Mouse (Mus musculus): Measurements from ENCODE around the gene Gramd2. TPM values are rescaled to one million over a fixed set of nuclear protein-coding genes. Genes with fewer than 3 reads are reported as not detected.
"Not testable (repeated sequence)": the region's sequence is repeated elsewhere in the genome, so short reads cannot be mapped to it uniquely, and the experiment has no call there.

Gene Gramd2
- polyA plus RNA-seq, 1 experiment from 2014 or later: 0.40 TPM

DNA sequence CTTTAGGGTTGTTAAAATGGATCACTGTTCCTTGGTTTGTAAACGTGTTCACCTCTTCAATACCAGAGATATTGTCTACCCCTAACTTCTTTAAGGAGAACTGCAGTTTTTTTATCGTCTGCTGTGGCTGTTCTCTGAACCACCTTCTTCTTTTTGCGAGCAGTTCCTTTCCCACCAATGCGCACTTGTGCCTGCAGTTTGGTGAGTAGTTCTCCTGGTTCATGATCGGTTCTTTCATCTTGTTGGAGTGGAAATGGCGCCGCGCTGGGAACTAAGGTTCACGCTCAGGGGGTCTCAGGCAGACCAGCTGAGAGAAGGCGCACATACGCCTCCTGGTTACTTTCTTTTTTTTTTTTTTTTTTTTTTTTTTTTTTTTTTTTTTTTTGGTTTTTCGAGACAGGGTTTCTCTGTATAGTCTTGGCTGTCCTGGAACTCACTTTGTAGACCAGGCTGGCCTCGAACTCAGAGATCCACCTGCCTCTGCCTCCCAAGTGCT is 87.1 kb downstream of the Gramd2 start:
- H3K36me3 ChIP-seq (replicated peaks); H3K4me2 ChIP-seq; H3K9ac ChIP-seq; H3K27me3 ChIP-seq; H3K4me3 ChIP-seq (replicated peaks); H3K4me1 ChIP-seq; H3K9me3 ChIP-seq; H3K27ac ChIP-seq; ATAC-seq (ENCODE audit: low FRiP score): not testable (repeated sequence)
- 92% methylated on average over 12 of the region's 13 CpGs for WGBS

Other genes with a start within 250 kb of the Gramd2 start
- gene Arih1, start 193.5 kb upstream of the Gramd2 start, polyA plus RNA-seq (2016; fragmentation: Nextera tagmentation; extraction: Ambion mirVana): 20.7 and 27.1 TPM in 2 replicates
- 37.1 and 43.3 TPM in 2 replicates for gene Hexa, start 140.6 kb upstream of the Gramd2 start, polyA plus RNA-seq (2016; fragmentation: Nextera tagmentation; extraction: Ambion mirVana)
- 0.15 TPM in 1 of 2 replicates, not detected in the other for gene Tmem202, start 140.3 kb upstream of the Gramd2 start, polyA plus RNA-seq (2016; fragmentation: Nextera tagmentation; extraction: Ambion mirVana)
- 14.4 and 16.7 TPM in 2 replicates for gene Celf6, start 102.2 kb upstream of the Gramd2 start, polyA plus RNA-seq (2016; fragmentation: Nextera tagmentation; extraction: Ambion mirVana)
- gene Parp6, start 62.9 kb upstream of the Gramd2 start, polyA plus RNA-seq (2016; fragmentation: Nextera tagmentation; extraction: Ambion mirVana): 105 and 116 TPM in 2 replicates
- gene Pkm, start 23.8 kb upstream of the Gramd2 start, polyA plus RNA-seq (2016; fragmentation: Nextera tagmentation; extraction: Ambion mirVana): 1,825 and 1,829 TPM in 2 replicates
- gene Senp8, start 70.6 kb downstream of the Gramd2 start, polyA plus RNA-seq (2016; fragmentation: Nextera tagmentation; extraction: Ambion mirVana): 13.0 and 18.1 TPM in 2 replicates
- 20.9 and 22.7 TPM in 2 replicates for gene Myo9a, start 70.8 kb downstream of the Gramd2 start, polyA plus RNA-seq (2016; fragmentation: Nextera tagmentation; extraction: Ambion mirVana)

All from forebrain, embryonic 12.5 days (tissue).